Mouse (Mus musculus) Patski (cell line): ENCODE measurements around the gene Rps26. TPM values are rescaled to one million over a fixed set of nuclear protein-coding genes. Genes with fewer than 3 reads are reported as not detected.

Experiments
- ATAC-seq: fragments of 100-300 bp; one replicate; pipeline ENCODE4 v1.8.0; 2021
- CTCF ChIA-PET: fragments of 350-600 bp; sonication (Branson Sonifier 250); formaldehyde crosslinking; loops from one replicate; lab custom pipeline; 2022; ENCODE audit warnings: inconsistent platforms; lab: Charles Lee
- POLR2A ChIA-PET: fragments of 350-600 bp; sonication (Branson Sonifier 250); formaldehyde crosslinking; loops from one replicate; lab custom pipeline; 2022; ENCODE audit warnings: antibody characterized with exemption, inconsistent platforms; lab: Charles Lee
- DNase-seq: peaks from one replicate; pipeline ENCODE4 v3.0.0-alpha.2; 2011; ENCODE audit warnings: low read depth, low spot score
- H3K27me3 ChIP-seq: fragments of 371-371 bp; one replicate; pipeline ENCODE4 v1.5.1; 2021
- CTCF ChIP-seq: fragments of 100-300 bp; IDR thresholded peaks from one replicate; pipeline ENCODE4 v1.5.1; 2021
- in situ Hi-C: fragments of 300-500 bp; cut with MboI; formaldehyde crosslinking; loops from 3 replicates; pipeline ENCODE4 v1.11.1; 2018; ENCODE audit warnings: low pct_unique_long_range_greater_than_20kb, mixed read lengths
- polyA plus RNA-seq: library from polyadenylated mRNA; unstranded; gene quantifications from one replicate; pipeline ENCODE4 v1.2.3, GENCODE M21; 2021

Gene Rps26
- polyA plus RNA-seq, 1 experiment from 2014 or later: 259 TPM

GRCm38 (mm10) chr10:128663441-128664220, 37.1 kb upstream of the Rps26 start:
- POLR2A ChIA-PET: no interaction called here
- H3K27me3 ChIP-seq: no peaks in the 10 kb centered on the region
- in situ Hi-C loops: no loop called here
- no peak for DNase-seq
- no peak for TF ChIP-seq CTCF
- CTCF ChIA-PET: interaction anchor here (1.7 to 2.9 kb wide), 2 partner anchors 10 to 11 kb away, joined by 4 to 11 read pairs; partner anchors contain the start of gene Suox
- no peak for ATAC-seq

DNA sequence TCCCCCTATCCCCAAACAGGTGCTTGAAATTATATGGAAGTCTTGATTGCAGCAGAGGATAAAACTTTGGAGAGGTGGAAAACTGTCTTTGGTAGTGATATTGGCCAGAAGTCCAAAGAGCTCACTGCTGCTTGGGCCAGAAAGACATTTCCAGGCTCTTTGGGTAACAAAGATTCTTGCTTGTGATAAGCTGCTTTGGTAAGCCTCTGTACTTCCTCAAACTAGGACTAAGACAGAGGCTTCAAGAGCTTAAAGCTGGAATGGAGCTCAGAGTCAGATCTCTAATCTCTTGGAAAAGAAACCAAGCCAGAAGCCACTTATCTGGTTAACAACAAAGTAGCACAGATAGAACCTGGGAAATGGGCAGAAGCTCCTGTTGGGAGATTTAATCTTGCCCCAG, 35.9 kb upstream of the Rps26 start:
- ChIA-PET CTCF (interaction anchor here (2.9 kb wide), 1 partner anchor 12 kb away, joined by 11 read pairs; the partner anchor contains the start of gene Suox), POLR2A (no interaction called here)
- in situ Hi-C loops: no loop called here
- TF ChIP-seq CTCF: no peak
- no peak for ATAC-seq
- DNase-seq: no peak
- H3K27me3 ChIP-seq: no peaks in the 10 kb centered on the region

DNA sequence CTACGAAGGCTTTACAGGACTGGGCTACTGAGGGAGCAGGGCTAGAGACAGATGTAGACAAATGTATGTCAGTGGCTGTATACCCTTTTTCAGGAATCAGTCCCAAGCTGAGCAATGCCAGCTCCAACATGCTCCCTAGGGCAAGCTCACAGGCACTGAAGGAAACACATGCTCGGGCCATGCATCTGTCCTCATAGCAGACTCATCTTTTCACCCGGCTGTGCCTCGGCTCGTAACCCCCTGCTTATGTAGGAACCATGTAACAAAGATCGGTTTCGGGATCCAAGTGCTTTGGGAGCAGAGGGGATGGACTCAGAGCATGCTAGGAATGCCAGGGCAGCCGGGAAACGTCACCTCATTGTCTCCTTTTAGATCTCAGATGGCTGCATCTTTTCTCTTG, 32.9 kb upstream of the Rps26 start:
- DNase-seq (no peak), ATAC-seq (no peak)
- ChIA-PET CTCF (no interaction called here), POLR2A (no interaction called here)
- TF ChIP-seq CTCF: no peak
- in situ Hi-C loops: no loop called here
- no peaks in the 10 kb centered on the region for H3K27me3 ChIP-seq

DNA sequence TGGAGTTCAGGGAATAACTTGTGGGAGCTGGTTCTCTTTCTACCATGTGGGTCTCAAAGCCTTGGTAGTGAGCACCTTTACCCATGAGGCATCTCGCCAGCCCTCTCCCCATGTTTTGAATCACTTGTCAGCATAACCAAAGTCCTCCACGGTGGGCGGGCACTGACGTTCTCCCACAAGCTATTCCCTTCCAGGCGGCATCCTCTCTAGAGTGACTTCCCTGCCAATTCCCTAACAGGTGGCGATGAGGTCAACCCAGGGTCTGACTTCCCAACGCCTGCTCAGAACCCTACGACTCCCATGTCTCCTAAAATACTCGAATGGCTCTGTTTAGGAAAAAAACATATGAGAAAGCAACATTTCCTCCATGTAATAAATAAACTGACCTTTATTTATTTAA, 31.3 kb upstream of the Rps26 start:
- CTCF ChIA-PET: no interaction called here
- no peak for TF ChIP-seq CTCF
- ATAC-seq: no peak
- in situ Hi-C loops: no loop called here
- no peak for DNase-seq
- H3K27me3 ChIP-seq: no peaks in the 10 kb centered on the region
- POLR2A ChIA-PET: no interaction called here

DNA sequence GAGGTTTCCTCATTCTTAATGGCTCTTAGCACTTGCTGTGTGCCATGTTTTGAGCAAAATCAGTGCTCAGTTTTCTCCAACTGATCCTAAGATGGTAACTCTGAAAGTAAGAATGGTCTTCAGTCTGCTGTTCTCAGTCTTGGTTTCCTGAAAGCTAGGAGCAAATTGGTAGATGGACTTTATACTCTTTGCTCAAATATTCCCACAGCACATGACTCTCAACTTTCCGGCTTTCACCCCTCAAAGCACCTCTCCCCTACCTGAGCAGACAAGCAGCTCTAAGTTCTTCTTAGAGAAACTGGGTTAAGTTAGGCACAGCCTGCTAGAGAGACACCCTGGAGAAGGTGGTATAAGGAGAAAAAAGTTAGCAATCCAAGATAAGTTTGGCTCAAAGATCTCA, 30.2 kb upstream of the Rps26 start:
- H3K27me3 ChIP-seq: no peaks in the 10 kb centered on the region
- ATAC-seq (no peak), DNase-seq (no peak)
- POLR2A ChIA-PET: no interaction called here
- no peak for TF ChIP-seq CTCF
- in situ Hi-C loops: no loop called here
- CTCF ChIA-PET: interaction anchor here (1.5 kb wide), 1 partner anchor 11 kb away, joined by 3 read pairs; no protein-coding TSS in a partner anchor

GRCm38 (mm10) chr10:128655254-128655653, 28.7 kb upstream of the Rps26 start:
- ATAC-seq (no peak), DNase-seq (no peak)
- no peak for TF ChIP-seq CTCF
- ChIA-PET POLR2A (no interaction called here), CTCF (no interaction called here)
- in situ Hi-C loops: no loop called here
- H3K27me3 ChIP-seq: no peaks in the 10 kb centered on the region

DNA sequence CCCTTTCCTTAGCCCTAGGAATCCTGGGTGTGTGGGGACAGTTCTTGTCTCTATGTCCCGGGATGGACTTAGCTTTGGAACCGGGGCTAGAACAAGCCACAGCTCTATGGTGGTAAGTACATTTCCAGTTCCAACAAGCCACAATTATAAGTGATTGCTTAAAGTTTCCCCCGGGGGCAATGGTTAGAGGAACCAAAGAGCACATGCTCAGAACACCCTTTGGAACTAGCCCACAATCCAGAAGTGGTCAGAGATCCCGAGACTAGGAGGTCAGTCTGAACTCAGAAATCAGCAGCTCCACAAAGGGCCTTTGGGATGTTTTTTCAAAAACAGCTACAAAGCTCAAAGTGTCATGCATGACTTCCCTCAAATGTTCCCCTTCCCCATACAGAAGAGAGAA, 27.3 kb upstream of the Rps26 start:
- CTCF ChIA-PET: interaction anchor here (0.9 to 1.5 kb wide), 2 partner anchors 10 to 13 kb away, joined by 3 to 4 read pairs; no protein-coding TSS in a partner anchor
- no peak for ATAC-seq
- in situ Hi-C loops: no loop called here
- no peak for TF ChIP-seq CTCF
- H3K27me3 ChIP-seq: no peaks in the 10 kb centered on the region
- no peak for DNase-seq
- POLR2A ChIA-PET: interaction anchor here (0.7 kb wide), 1 partner anchor 58 kb away, joined by 3 read pairs; no protein-coding TSS in a partner anchor

DNA sequence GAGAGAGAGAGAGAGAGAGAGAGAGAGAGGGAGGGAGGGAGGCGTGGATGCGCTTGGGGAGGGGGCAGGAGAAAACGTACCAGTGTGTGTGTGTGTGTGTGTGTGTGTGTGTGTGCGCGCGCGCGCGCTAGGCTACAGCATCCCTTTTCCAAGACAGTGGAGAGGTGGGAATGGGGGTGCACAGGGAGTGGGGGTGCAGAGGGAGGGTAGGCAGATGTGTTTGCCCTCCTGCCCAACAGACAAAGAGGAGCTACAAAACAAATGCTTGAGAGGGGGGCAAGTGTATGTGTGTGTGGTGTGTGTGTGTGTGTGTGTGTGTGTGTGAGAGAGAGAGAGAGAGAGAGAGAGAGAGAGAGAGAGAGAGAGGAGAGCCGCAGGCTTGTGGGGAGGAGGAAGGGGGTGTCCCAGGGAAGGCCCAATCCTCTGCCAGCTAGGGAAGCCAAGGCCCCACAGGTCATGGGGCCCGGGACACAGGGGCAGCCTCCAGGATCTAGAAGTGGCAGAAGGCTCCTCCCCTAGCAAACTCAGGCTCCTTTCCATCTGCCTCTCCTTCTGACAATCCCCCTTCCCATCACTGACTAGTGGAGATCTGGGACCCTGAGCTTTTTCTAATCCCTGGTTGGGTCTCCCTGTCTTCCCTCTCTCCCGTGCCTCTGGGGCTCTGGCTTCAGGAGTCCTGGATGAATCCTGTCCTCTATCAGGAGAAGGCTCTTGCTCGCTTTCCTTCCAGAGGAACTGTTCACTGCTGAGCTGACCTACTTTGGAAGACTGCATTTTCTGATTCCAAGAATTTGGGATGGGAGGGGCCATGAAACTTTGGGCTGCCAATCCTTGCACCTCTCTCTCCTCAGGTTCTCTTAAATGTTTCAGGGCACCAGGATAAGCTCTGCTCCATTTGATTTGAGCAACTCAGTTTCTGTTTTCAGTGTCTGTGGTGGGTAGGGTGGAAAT, 19.9 kb upstream of the Rps26 start:
- ATAC-seq: no peak
- ChIA-PET POLR2A (no interaction called here), CTCF (interaction anchor here (1.3 kb wide), 1 partner anchor 21 kb away, joined by 4 read pairs; no protein-coding TSS in a partner anchor)
- in situ Hi-C loops: no loop called here
- no peak for DNase-seq
- TF ChIP-seq CTCF: no peak
- H3K27me3 ChIP-seq: no peaks in the 10 kb centered on the region

GRCm38 (mm10) chr10:128645111-128646011, 18.8 kb upstream of the Rps26 start, which contains the start of gene Ikzf4:
Ikzf4 (minus strand) TSS chr10:128645991.
- no peak for TF ChIP-seq CTCF
- DNase-seq (no peak), ATAC-seq (no peak)
- in situ Hi-C loops: no loop called here
- no peaks in the 10 kb centered on the region for H3K27me3 ChIP-seq
- POLR2A ChIA-PET: interaction anchor here (0.7 kb wide), 1 partner anchor 278 kb away, joined by 4 read pairs; the partner anchor contains the start of gene Bloc1s1
- CTCF ChIA-PET: interaction anchor here (1.4 kb wide), 1 partner anchor 9 kb away, joined by 3 read pairs; no protein-coding TSS in a partner anchor
